Mouse (Mus musculus) bone marrow, adult 2 months (tissue): ENCODE results near the gene Jam3. TPM values are rescaled to one million over a fixed set of nuclear protein-coding genes. Genes with fewer than 3 reads are reported as not detected.

ENCODE experiments used
- H3K27ac ChIP-seq: fragments of 200-500 bp; 2 replicates; pipeline ENCODE4 v1.5.1; 2012; ENCODE audit warnings: low read depth, mild to moderate bottlenecking, control low read depth, inconsistent platforms, low read length; ENCODE audit not compliant: control insufficient read depth, poor library complexity, insufficient read depth
- H3K4me1 ChIP-seq: fragments of 200-500 bp; 2 replicates; pipeline ENCODE4 v1.6.1; 2011; ENCODE audit warnings: low read length; ENCODE audit not compliant: control insufficient read depth, insufficient read depth
- H3K4me3 ChIP-seq: fragments of 200-500 bp; replicated peaks from 2 replicates; pipeline ENCODE3; 2011; ENCODE audit warnings: mild to moderate bottlenecking, low read depth, low read length, control low read depth; ENCODE audit not compliant: control insufficient read depth
- CTCF ChIP-seq: fragments of 200-500 bp; IDR thresholded peaks from 2 replicates; pipeline ENCODE4 v1.5.1; 2011; ENCODE audit warnings: low read length, control low read depth; ENCODE audit not compliant: control insufficient read depth, insufficient read depth
- POLR2A ChIP-seq: fragments of 200-500 bp; IDR thresholded peaks from 2 replicates; pipeline ENCODE4 v1.6.1; 2011; ENCODE audit warnings: low read depth, mild to moderate bottlenecking, control low read depth, low read length, borderline replicate concordance; ENCODE audit not compliant: control insufficient read depth
- WGBS: fragments of 180-500 bp; shearing (Covaris S2); methylation state at CpG from one replicate; pipeline ENCODE4 v1.1.7; 2018; 5-methylcytosine and 5-hydroxymethylcytosine counted together
- polyA plus RNA-seq: library from polyadenylated mRNA; stranded (reverse); fragments of >200 nt; gene quantifications from 2 replicates; pipeline ENCODE4 v1.2.4, GENCODE M21; 2011; ENCODE audit warnings: low replicate concordance; ENCODE audit not compliant: missing spikeins, insufficient read depth, insufficient read length

The Jam3 gene
- polyA plus RNA-seq, 1 experiment, result 7.3 TPM

- H3K4me3 ChIP-seq, result no peak overlapping the region
- H3K4me1 ChIP-seq, result no peaks in the 10 kb centered on the region
- H3K27ac ChIP-seq, result no peak overlapping the region
- WGBS, result 83% methylated on average over 2 of the region's 2 CpGs
- no peak for TF ChIP-seq CTCF
- TF ChIP-seq POLR2A, result no peak
Measured at GRCm38 (mm10) chr9:27049492-27049891, 105.7 kb downstream of the Jam3 start.

Other genes starting within 250 kb of the Jam3 start
- gene Gm1110, start 232.3 kb downstream of the Jam3 start, polyA plus RNA-seq, result not detected in 2 replicates
- gene Acad8, start 155.9 kb downstream of the Jam3 start, polyA plus RNA-seq, result 5.5 and 12.0 TPM in 2 replicates
- 23.6 and 42.5 TPM in 2 replicates for gene Thyn1, start 155.7 kb downstream of the Jam3 start, polyA plus RNA-seq
- 6.6 and 17.7 TPM in 2 replicates for gene Vps26b, start 125.4 kb downstream of the Jam3 start, polyA plus RNA-seq
- gene Ncapd3, start 125.2 kb downstream of the Jam3 start, polyA plus RNA-seq, result 25.6 and 32.8 TPM in 2 replicates
- 0.22 and 0.37 TPM in 2 replicates for gene Igsf9b, start 143.8 kb upstream of the Jam3 start, polyA plus RNA-seq
- not detected in 2 replicates for gene Spata19, start 241.4 kb upstream of the Jam3 start, polyA plus RNA-seq